Mouse (Mus musculus) midbrain, embryonic 16.5 days (tissue): ENCODE measurements around the gene Rasgrf1. TPM values are rescaled to one million over a fixed set of nuclear protein-coding genes. Genes with fewer than 3 reads are reported as not detected.
"Not testable (repeated sequence)": the region's sequence is repeated elsewhere in the genome, so short reads cannot be mapped to it uniquely, and the experiment has no call there.

Experiments used
- ATAC-seq: fragments of 200-750 bp; cut with Nextera tagmentation; 2 replicates; pipeline ENCODE4 v1.8.0; 2017; ENCODE audit warnings: moderate TSS enrichment
- H3K27ac ChIP-seq: fragments of 300-500 bp; sonication (generic); 2 replicates; pipeline ENCODE4 v1.5.1; 2014; ENCODE audit warnings: mild to moderate bottlenecking, low read length, mixed read lengths
- H3K27me3 ChIP-seq: fragments of 300-500 bp; sonication (generic); 2 replicates; pipeline ENCODE4 v1.6.1; 2014; ENCODE audit warnings: low read depth, low read length, mixed read lengths; ENCODE audit not compliant: control insufficient read depth, insufficient read depth
- H3K36me3 ChIP-seq: fragments of 300-500 bp; sonication (generic); 2 replicates; pipeline ENCODE4 v1.6.1; 2014; ENCODE audit warnings: mild to moderate bottlenecking, low read length, moderate library complexity, mixed read lengths; ENCODE audit not compliant: control insufficient read depth, insufficient read depth
- H3K4me1 ChIP-seq: fragments of 300-500 bp; sonication (generic); 2 replicates; pipeline ENCODE4 v1.6.1; 2014; ENCODE audit warnings: mild to moderate bottlenecking, low read length, mixed read lengths; ENCODE audit not compliant: control insufficient read depth, insufficient read depth
- H3K4me2 ChIP-seq: fragments of 300-500 bp; sonication (generic); 2 replicates; pipeline ENCODE4 v1.6.1; 2014; ENCODE audit warnings: mild to moderate bottlenecking, low read length, mixed read lengths
- H3K4me3 ChIP-seq: fragments of 300-500 bp; sonication (generic); 2 replicates; pipeline ENCODE4 v1.5.1; 2014; ENCODE audit warnings: low read depth, mild to moderate bottlenecking, low read length, moderate library complexity, mixed read lengths
- H3K9ac ChIP-seq: fragments of 300-500 bp; sonication (generic); 2 replicates; pipeline ENCODE4 v1.6.1; 2014; ENCODE audit warnings: low read depth, low read length, mixed read lengths
- H3K9me3 ChIP-seq: fragments of 300-500 bp; sonication (generic); replicated peaks from 2 replicates; pipeline ENCODE4 v1.6.1; 2014; ENCODE audit warnings: mild to moderate bottlenecking, low read length, mixed read lengths; ENCODE audit not compliant: control insufficient read depth, poor library complexity, severe bottlenecking
- WGBS: fragments of 180-500 bp; shearing (Covaris S2); extraction: QIAGEN DNeasy Blood & Tissue Kit; methylation state at CpG from one replicate; pipeline ENCODE4 v1.1.7; 2014; 5-methylcytosine and 5-hydroxymethylcytosine counted together
- polyA plus RNA-seq: library from polyadenylated mRNA; unstranded; fragments of >200 nt; fragmentation: Nextera tagmentation; extraction: Ambion mirVana; gene quantifications from 2 replicates; pipeline ENCODE4 v1.2.1, GENCODE M21; 2015

The Rasgrf1 gene
- polyA plus RNA-seq, 1 experiment from 2014 or later, result 9.9 TPM

- not testable (repeated sequence) for H3K4me1 ChIP-seq, H3K9ac ChIP-seq, H3K9me3 ChIP-seq, H3K4me3 ChIP-seq, H3K27me3 ChIP-seq, ATAC-seq, H3K4me2 ChIP-seq, H3K36me3 ChIP-seq, H3K27ac ChIP-seq
- WGBS, result 90% methylated on average over 5 of the region's 5 CpGs
Measured at GRCm38 (mm10) chr9:90060932-90061331, 151.2 kb downstream of the Rasgrf1 start.

- H3K27me3 ChIP-seq, result no peaks in the 10 kb centered on the region
- H3K27ac ChIP-seq, result no peak overlapping the region
- 88% methylated on average over 2 of the region's 2 CpGs for WGBS
- no peaks in the 10 kb centered on the region for H3K36me3 ChIP-seq
- no peaks in the 10 kb centered on the region for H3K9me3 ChIP-seq
- H3K4me3 ChIP-seq, result no peak overlapping the region
- ATAC-seq, result no peak
- H3K4me2 ChIP-seq, result no peak overlapping the region
- no peak overlapping the region for H3K9ac ChIP-seq
- no peaks in the 10 kb centered on the region for H3K4me1 ChIP-seq
Measured at GRCm38 (mm10) chr9:90067341-90067740, 157.6 kb downstream of the Rasgrf1 start.

- H3K4me1 ChIP-seq, result no peaks in the 10 kb centered on the region
- no peaks in the 10 kb centered on the region for H3K27me3 ChIP-seq
- no peaks in the 10 kb centered on the region for H3K9me3 ChIP-seq
- H3K4me2 ChIP-seq, result no peak overlapping the region
- ATAC-seq, result no peak
- H3K27ac ChIP-seq, result no peak overlapping the region
- WGBS, result 92% methylated on average over 6 of the region's 6 CpGs
- no peak overlapping the region for H3K9ac ChIP-seq
- H3K36me3 ChIP-seq, result no peaks in the 10 kb centered on the region
- no peak overlapping the region for H3K4me3 ChIP-seq
Measured at GRCm38 (mm10) chr9:90068786-90069185, 159.1 kb downstream of the Rasgrf1 start.

GRCm38 (mm10) chr9:90069485-90069884 lies 159.8 kb downstream of the Rasgrf1 start:
- no peaks in the 10 kb centered on the region for H3K4me1 ChIP-seq
- ATAC-seq, result no peak
- 81% methylated on average over 7 of the region's 7 CpGs for WGBS
- no peak overlapping the region for H3K4me2 ChIP-seq
- H3K27me3 ChIP-seq, result no peaks in the 10 kb centered on the region
- no peak overlapping the region for H3K27ac ChIP-seq
- no peaks in the 10 kb centered on the region for H3K9me3 ChIP-seq
- no peaks in the 10 kb centered on the region for H3K36me3 ChIP-seq
- H3K4me3 ChIP-seq, result no peak overlapping the region
- no peak overlapping the region for H3K9ac ChIP-seq

GRCm38 (mm10) chr9:90070174-90070573 lies 160.5 kb downstream of the Rasgrf1 start:
- WGBS, result 90% methylated on average over 7 of the region's 7 CpGs
- H3K4me2 ChIP-seq, result no peak overlapping the region
- no peaks in the 10 kb centered on the region for H3K36me3 ChIP-seq
- no peak overlapping the region for H3K9ac ChIP-seq
- H3K4me1 ChIP-seq, result no peaks in the 10 kb centered on the region
- H3K9me3 ChIP-seq, result no peaks in the 10 kb centered on the region
- no peaks in the 10 kb centered on the region for H3K27me3 ChIP-seq
- no peak overlapping the region for H3K27ac ChIP-seq
- no peak for ATAC-seq
- H3K4me3 ChIP-seq, result no peak overlapping the region

GRCm38 (mm10) chr9:90075336-90075735 lies 165.6 kb downstream of the Rasgrf1 start:
- H3K4me1 ChIP-seq, result no peaks in the 10 kb centered on the region
- no peak for ATAC-seq
- no peaks in the 10 kb centered on the region for H3K27me3 ChIP-seq
- no peak overlapping the region for H3K9ac ChIP-seq
- H3K27ac ChIP-seq, result no peak overlapping the region
- no peak overlapping the region for H3K4me3 ChIP-seq
- WGBS, result 88% methylated on average over 4 of the region's 4 CpGs
- H3K36me3 ChIP-seq, result no peaks in the 10 kb centered on the region
- H3K4me2 ChIP-seq, result no peak overlapping the region
- H3K9me3 ChIP-seq, result no peaks in the 10 kb centered on the region

- 83% methylated on average over 5 of the region's 5 CpGs for WGBS
- no peaks in the 10 kb centered on the region for H3K36me3 ChIP-seq
- H3K4me2 ChIP-seq, result no peak overlapping the region
- no peak overlapping the region for H3K4me3 ChIP-seq
- H3K9me3 ChIP-seq, result no peaks in the 10 kb centered on the region
- H3K27me3 ChIP-seq, result no peaks in the 10 kb centered on the region
- H3K4me1 ChIP-seq, result no peaks in the 10 kb centered on the region
- ATAC-seq, result no peak
- H3K27ac ChIP-seq, result no peak overlapping the region
- H3K9ac ChIP-seq, result no peak overlapping the region
Measured at GRCm38 (mm10) chr9:90076131-90076530, 166.4 kb downstream of the Rasgrf1 start.

Other genes starting within 250 kb of the Rasgrf1 start
- 56.0 and 58.9 TPM in 2 replicates for gene Tmed3, start 204.8 kb upstream of the Rasgrf1 start, polyA plus RNA-seq
- gene Ankrd34c, start 171.4 kb upstream of the Rasgrf1 start, polyA plus RNA-seq, result 0.15 and 0.34 TPM in 2 replicates
- gene Ctsh, start 144.2 kb downstream of the Rasgrf1 start, polyA plus RNA-seq, result 20.0 and 25.2 TPM in 2 replicates
- 627 and 665 TPM in 2 replicates for gene Morf4l1, start 204.9 kb downstream of the Rasgrf1 start, polyA plus RNA-seq